Mouse (Mus musculus): Measurements from ENCODE around the gene Gm20388. TPM values are rescaled to one million over a fixed set of nuclear protein-coding genes. Genes with fewer than 3 reads are reported as not detected.
"Not testable (repeated sequence)": the region's sequence is repeated elsewhere in the genome, so short reads cannot be mapped to it uniquely, and the experiment has no call there.

Gm20388 gene
- polyA plus RNA-seq, 1 experiment from 2014 or later, result not detected

DNA sequence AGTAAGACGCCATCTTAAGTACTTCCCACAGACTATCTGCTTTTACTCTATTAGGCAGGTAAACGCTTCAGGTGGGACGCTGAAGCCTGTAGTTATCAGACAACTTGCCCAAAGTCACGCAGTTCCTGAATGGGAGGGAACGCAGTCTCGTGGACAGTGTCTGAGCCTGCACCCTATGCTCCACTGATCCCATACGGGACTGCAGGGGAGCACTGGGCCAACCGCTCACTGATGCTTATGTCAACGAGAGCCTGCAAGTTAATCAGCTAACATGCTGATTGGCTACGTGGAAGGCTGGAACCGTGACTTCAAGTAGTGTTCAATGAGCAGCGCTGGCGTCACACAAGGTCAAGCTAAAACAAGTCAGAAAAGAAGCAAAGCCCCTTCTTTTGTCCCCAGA is 4109.1 kb downstream of the Gm20388 start:
- ATAC-seq (ENCODE audit: extremely low read depth, insufficient number of reproducible peaks, low FRiP score, low TSS enrichment), result peak; percentile 23; the same call in 1 of the 2 replicates
- Histone ChIP-seq H3K36me3 (peaks cover 17% of the 10 kb centered on the region), H3K27ac (replicated peaks) (peak overlapping the region; percentile 90; the same call in 1 of the 2 replicates), H3K4me3 (peak overlapping the region; percentile 70), H3K4me1 (peaks cover 46% of the 10 kb centered on the region), H3K9me3 (no peaks in the 10 kb centered on the region), H3K27me3 (replicated peaks) (no peaks in the 10 kb centered on the region), H3K4me2 (peak overlapping the region; percentile 87), H3K9ac (peak overlapping the region; percentile 89)
- 19% methylated on average over 13 of the region's 13 CpGs for WGBS

DNA sequence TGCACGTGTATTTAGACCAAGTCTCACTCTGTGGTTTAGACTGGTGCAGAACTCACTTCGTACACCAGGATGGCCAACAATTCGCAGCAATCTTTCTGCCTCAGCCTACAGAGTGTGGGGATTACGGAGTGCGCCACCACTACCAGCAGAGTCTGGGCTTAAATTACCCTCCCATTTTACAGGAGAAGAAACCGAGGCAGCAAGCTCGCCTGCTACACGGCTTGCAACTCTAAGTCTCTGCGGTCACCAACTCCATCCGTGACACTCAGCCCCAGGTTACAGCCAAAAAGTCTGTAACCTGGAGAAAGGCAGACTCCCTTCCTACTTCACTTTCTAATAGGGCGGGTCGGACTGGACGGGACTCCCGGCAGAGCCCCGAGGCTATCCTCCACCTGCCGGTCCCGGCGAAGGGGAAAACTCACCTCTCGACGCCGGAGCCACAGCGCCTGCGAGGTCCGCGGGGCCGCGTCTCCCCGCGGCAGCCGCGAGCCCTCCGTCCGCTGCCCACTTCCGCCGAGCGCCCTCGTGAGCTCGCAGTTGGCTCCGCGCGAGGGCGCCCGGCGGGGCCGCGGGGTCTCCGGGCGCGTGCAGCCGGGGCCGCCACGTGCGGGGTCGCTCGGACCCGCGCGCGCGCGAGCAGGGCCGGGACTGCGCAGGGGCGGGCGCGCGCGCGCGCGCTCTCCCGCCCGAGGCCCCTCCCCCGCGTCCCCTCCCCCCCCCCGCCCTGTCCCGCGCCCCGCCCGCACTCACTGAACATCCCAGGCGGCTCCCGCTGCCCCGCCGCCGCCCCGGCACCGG is 4110.0 kb downstream of the Gm20388 start:
- peak overlapping the region; percentile 89 for H3K9ac ChIP-seq
- peak overlapping the region; percentile 90 for H3K27ac ChIP-seq (replicated peaks)
- H3K36me3 ChIP-seq, result peaks cover 26% of the 10 kb centered on the region
- H3K9me3 ChIP-seq, result no peaks in the 10 kb centered on the region
- no peaks in the 10 kb centered on the region for H3K27me3 ChIP-seq (replicated peaks)
- 1% methylated on average over 50 of the region's 87 CpGs for WGBS
- peak overlapping the region; percentile 87 for H3K4me2 ChIP-seq
- peak overlapping the region; percentile 70 for H3K4me3 ChIP-seq
- H3K4me1 ChIP-seq, result peaks cover 46% of the 10 kb centered on the region
- ATAC-seq (ENCODE audit: extremely low read depth, insufficient number of reproducible peaks, low FRiP score, low TSS enrichment), result peak; percentile 72

DNA sequence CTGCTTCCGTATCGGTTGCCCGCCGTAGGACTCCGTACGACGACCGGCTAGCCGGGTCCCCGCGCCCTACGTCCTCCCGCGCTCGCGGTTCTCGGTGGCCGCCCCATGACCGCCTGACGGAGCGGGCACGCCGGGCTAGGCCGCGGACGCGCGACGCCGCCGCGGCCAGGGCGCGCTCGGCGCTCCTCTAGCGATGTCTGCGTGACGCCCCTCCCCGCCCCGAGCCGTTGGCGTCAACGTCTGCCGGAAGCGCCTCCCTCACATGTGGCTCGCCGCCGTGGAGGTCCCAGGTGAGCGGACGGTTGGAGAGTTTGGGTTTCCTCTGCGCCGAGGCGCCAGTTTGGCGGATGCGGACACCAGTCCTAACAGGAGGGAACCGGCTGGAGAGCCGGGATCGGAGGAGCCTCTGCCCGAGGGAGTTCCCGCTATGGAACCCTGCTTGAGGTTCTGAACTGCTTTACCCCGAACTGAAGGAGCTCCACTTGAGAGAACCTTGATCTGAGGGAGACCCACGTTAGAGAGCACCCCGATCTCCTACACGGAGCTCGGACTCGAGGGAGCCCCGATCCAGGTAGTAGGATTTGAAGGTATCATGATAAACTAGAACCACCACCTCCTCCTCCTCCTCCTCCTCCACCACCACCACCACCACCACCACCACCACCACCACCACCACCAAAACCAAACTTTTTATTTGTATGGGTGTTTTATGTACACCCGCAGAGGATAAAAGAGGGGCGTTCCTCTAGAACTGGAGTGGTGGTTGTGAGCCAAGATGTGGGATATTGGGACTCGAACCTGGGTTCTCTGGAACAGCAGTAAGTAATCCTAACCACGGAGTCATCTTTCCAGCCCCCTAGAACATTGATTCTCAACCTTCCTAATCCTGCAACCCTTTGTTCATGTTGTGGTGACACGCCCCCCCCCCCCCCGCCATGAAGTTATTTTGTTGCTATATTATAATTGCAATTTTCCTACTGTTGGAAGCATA is 4110.9 kb downstream of the Gm20388 start, which contains the start of the genes Taf5l and Urb2:
TSS of gene Taf5l (minus strand) at position 161 of the 991 bp plus-strand sequence.
TSS of gene Urb2 (plus strand) at position 272 of the 991 bp plus-strand sequence.
- peak; percentile 83 for ATAC-seq (ENCODE audit: extremely low read depth, insufficient number of reproducible peaks, low FRiP score, low TSS enrichment)
- under 1% methylated on average over 71 of the region's 74 CpGs for WGBS

DNA sequence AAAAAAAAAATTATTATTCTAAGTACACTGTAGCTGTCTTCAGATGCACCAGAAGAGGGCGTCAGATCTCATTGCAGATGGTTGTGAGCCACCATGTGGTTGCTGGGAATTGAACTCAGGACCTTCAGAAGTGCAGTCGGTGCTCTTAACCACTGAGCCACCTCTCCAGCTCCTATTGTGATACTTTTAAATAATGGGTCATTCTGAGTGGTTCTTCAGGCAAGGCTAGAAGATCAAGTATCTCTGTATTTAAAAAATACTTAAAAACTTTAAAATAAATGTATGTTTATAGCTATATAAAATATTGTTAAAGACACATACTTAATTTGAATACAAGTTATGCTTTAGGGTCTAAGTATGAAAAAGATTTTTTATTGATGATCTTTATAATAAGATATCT is 4115.6 kb downstream of the Gm20388 start:
- not testable (repeated sequence) for H3K9ac ChIP-seq; ATAC-seq (ENCODE audit: extremely low read depth, insufficient number of reproducible peaks, low FRiP score, low TSS enrichment); H3K4me3 ChIP-seq; H3K4me2 ChIP-seq; H3K27ac ChIP-seq (replicated peaks); H3K9me3 ChIP-seq; H3K27me3 ChIP-seq (replicated peaks)
- peaks cover 79% of the 10 kb centered on the region for H3K36me3 ChIP-seq
- 80% methylated on average over 2 of the region's 2 CpGs for WGBS
- H3K4me1 ChIP-seq, result peaks cover 15% of the 10 kb centered on the region

More for the DNA sequence above, 4110.9 kb downstream of the Gm20388 start, which contains the start of the genes Taf5l and Urb2:
- Histone ChIP-seq H3K27ac (replicated peaks) (peak within 1 kb of the TSS; percentile 90), H3K9me3 (no peaks in the 10 kb centered on the region), H3K27me3 (replicated peaks) (no peaks in the 10 kb centered on the region), H3K36me3 (peaks cover 32% of the 10 kb centered on the region), H3K4me2 (peak within 1 kb of the TSS; percentile 87), H3K9ac (peak within 1 kb of the TSS; percentile 89), H3K4me1 (peaks cover 46% of the 10 kb centered on the region), H3K4me3 (peak within 1 kb of the TSS; percentile 70)

DNA sequence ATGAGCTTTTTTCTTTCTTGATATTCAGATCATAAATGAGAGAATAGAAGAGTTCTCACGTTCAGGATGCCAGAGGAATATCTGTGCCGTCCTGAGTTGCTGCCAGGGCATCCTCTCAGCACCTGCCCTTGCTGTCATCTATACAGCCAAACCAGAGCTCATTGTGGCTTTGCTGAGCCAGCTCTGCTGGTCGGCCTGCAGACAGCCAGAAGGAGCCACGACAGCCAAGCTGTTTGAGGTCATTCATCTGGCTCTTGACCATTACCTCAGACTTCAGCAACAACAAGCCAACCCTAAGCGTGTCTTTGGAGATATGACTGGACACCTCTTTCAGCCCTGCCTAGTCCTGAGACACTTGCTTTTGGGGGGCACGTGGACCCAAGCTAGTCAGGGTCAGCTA is 4117.2 kb downstream of the Gm20388 start:
- Histone ChIP-seq H3K4me2 (no peak overlapping the region), H3K36me3 (peaks cover 91% of the 10 kb centered on the region), H3K27me3 (replicated peaks) (no peaks in the 10 kb centered on the region), H3K4me1 (peaks cover 4% of the 10 kb centered on the region), H3K9me3 (no peaks in the 10 kb centered on the region), H3K9ac (no peak overlapping the region), H3K27ac (replicated peaks) (no peak overlapping the region), H3K4me3 (no peak overlapping the region)
- no peak for ATAC-seq (ENCODE audit: extremely low read depth, insufficient number of reproducible peaks, low FRiP score, low TSS enrichment)
- 84% methylated on average over 6 of the region's 6 CpGs for WGBS

DNA sequence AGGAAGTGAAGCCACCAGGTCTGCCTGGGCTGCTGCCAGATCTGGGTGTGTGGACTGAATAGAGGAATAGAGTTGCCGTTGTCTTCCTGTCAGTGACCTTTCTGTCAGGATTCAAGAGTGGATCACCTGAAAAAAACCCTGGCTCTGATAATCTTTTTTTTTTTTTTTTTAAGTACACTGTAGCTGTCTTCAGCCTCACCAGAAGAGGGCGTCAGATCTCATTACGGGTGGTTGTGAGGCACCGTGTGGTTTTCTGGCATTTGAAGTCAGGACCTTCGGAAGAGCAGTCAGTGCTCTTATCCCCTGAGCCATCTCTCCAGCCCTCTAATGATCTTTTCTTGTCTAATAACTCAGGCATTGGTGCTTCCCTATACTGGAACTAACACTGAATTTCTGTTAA is 4122.8 kb downstream of the Gm20388 start:
- ATAC-seq (ENCODE audit: extremely low read depth, insufficient number of reproducible peaks, low FRiP score, low TSS enrichment), result no peak
- H3K27me3 ChIP-seq (replicated peaks), result no peaks in the 10 kb centered on the region
- H3K9me3 ChIP-seq, result no peaks in the 10 kb centered on the region
- H3K27ac ChIP-seq (replicated peaks), result no peak overlapping the region
- H3K9ac ChIP-seq, result no peak overlapping the region
- H3K4me1 ChIP-seq, result no peaks in the 10 kb centered on the region
- no peak overlapping the region for H3K4me3 ChIP-seq
- no peak overlapping the region for H3K4me2 ChIP-seq
- WGBS, result 53% methylated on average over 5 of the region's 5 CpGs
- peaks cover 88% of the 10 kb centered on the region for H3K36me3 ChIP-seq

DNA sequence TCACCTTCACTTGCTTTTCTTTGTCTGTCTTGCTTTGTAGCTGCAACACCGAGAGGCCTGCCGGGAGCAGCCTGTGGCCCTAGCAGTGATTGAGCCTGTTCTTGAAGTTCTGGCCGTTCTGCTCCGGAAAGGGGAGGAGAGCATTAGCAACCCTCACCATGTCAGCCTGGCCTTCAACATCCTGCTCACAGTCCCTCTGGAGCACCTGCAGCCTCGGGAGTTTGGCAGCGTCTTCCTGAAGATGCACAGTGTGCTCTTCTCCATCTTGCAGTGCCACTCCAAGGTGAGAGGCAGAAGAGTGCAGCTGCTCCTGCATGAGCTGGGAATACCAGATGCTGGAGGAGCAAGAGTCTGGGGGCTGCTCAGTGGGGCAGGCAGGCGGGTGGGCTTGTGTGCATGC is 4127.5 kb downstream of the Gm20388 start:
- Histone ChIP-seq H3K4me3 (no peak overlapping the region), H3K27ac (replicated peaks) (no peak overlapping the region), H3K4me2 (no peak overlapping the region), H3K27me3 (replicated peaks) (no peaks in the 10 kb centered on the region), H3K4me1 (no peaks in the 10 kb centered on the region), H3K9ac (no peak overlapping the region), H3K36me3 (peaks cover 90% of the 10 kb centered on the region), H3K9me3 (no peaks in the 10 kb centered on the region)
- 85% methylated on average over 7 of the region's 7 CpGs for WGBS
- no peak for ATAC-seq (ENCODE audit: extremely low read depth, insufficient number of reproducible peaks, low FRiP score, low TSS enrichment)

DNA sequence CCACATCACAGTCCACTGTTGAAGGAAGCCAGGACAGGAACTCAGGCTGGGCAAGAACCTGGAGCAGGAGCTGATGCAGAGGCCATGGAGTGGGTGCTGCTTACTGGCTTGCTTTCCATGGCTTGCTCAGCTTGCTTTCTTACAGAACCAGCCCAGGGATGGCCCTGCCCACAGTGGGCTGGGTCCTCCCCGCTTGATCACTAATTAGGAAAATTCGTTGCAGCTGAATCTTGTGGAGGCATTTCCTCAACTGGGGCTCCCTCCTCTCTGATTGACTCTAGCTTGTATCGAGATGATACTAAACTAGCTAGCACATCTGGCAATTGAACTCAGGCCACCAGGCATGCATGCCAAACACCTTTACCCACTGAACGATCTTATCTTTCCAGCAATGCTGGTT is 4128.7 kb downstream of the Gm20388 start:
- ATAC-seq (ENCODE audit: extremely low read depth, insufficient number of reproducible peaks, low FRiP score, low TSS enrichment), result no peak
- no peak overlapping the region for H3K9ac ChIP-seq
- no peak overlapping the region for H3K4me3 ChIP-seq
- no peaks in the 10 kb centered on the region for H3K27me3 ChIP-seq (replicated peaks)
- no peak overlapping the region for H3K27ac ChIP-seq (replicated peaks)
- H3K4me1 ChIP-seq, result no peaks in the 10 kb centered on the region
- H3K36me3 ChIP-seq, result peaks cover 90% of the 10 kb centered on the region
- no peak overlapping the region for H3K4me2 ChIP-seq
- no peaks in the 10 kb centered on the region for H3K9me3 ChIP-seq
- 86% methylated on average over 4 of the region's 4 CpGs for WGBS

DNA sequence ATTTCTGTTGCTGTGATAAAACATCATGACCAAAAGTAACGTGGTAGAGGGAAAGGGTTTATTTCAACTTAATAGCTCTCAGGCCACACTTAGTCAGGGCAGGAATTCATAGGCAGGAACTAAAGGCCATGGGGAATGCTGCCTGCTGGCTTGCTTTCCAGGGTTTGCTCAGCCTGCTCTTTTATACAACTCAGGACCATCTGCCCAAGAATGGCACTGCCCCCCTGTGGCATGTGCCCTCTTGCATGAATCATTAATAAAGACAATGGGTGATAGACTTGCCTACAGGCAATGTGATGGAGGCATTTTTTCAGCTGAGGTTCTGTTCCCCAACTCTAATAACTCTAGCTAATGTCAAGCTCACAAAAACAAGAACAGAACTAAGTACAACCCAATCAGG is 4131.6 kb downstream of the Gm20388 start:
- 90% methylated on average over 1 of the region's 1 CpGs for WGBS
- Histone ChIP-seq H3K9me3 (no peaks in the 10 kb centered on the region), H3K27ac (replicated peaks) (no peak overlapping the region), H3K4me1 (no peaks in the 10 kb centered on the region), H3K4me3 (no peak overlapping the region), H3K9ac (no peak overlapping the region), H3K4me2 (no peak overlapping the region), H3K36me3 (peaks cover 88% of the 10 kb centered on the region), H3K27me3 (replicated peaks) (no peaks in the 10 kb centered on the region)
- ATAC-seq (ENCODE audit: extremely low read depth, insufficient number of reproducible peaks, low FRiP score, low TSS enrichment), result no peak

DNA sequence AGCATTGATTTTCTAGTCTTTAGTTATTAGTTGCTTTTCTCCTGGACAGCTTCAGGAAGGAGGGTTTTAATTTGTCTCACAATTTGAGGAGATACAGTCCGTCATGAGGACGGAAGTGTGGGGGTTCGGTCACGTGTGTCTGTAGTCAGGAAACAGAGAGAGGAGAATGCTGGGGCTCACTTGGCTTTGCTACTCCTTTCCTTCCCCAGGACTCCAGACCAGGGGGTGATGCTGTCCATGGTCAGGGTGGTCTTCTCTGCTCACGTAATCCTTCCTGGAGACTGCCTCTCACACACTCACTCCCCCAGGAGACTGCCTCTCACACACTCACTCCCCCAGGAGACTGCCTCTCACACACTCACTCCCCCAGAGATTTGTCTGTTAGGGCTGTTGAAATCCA is 4133.8 kb downstream of the Gm20388 start:
- peaks cover 82% of the 10 kb centered on the region for H3K36me3 ChIP-seq
- WGBS, result 88% methylated on average over 5 of the region's 5 CpGs
- H3K27me3 ChIP-seq (replicated peaks), result no peaks in the 10 kb centered on the region
- ATAC-seq (ENCODE audit: extremely low read depth, insufficient number of reproducible peaks, low FRiP score, low TSS enrichment), result no peak
- no peak overlapping the region for H3K27ac ChIP-seq (replicated peaks)
- no peak overlapping the region for H3K4me3 ChIP-seq
- H3K9me3 ChIP-seq, result no peaks in the 10 kb centered on the region
- H3K4me1 ChIP-seq, result no peaks in the 10 kb centered on the region
- no peak overlapping the region for H3K4me2 ChIP-seq
- H3K9ac ChIP-seq, result no peak overlapping the region

DNA sequence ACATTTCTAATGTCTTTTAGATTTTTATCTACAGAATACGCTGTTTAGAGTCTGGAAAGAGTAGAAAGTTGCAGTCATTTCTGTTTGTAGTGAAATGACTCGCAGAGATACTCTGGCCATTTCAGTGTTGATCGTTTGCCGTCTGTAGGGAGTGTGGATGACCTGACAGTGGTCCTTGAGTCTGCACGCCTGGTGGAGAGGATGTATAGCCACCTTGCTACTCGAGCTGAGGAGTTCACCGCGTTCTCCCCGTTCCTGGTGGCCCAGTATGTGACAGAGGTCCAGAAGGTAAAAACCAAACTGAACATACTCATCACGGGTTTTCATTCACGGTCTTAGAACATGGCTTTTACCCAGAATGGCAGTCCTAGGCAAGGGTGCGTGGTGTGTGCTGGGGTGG is 4134.3 kb downstream of the Gm20388 start:
- H3K9me3 ChIP-seq, result no peaks in the 10 kb centered on the region
- no peak overlapping the region for H3K9ac ChIP-seq
- no peak overlapping the region for H3K4me2 ChIP-seq
- no peak overlapping the region for H3K27ac ChIP-seq (replicated peaks)
- no peak for ATAC-seq (ENCODE audit: extremely low read depth, insufficient number of reproducible peaks, low FRiP score, low TSS enrichment)
- H3K36me3 ChIP-seq, result peaks cover 82% of the 10 kb centered on the region
- WGBS, result 88% methylated on average over 12 of the region's 12 CpGs
- no peaks in the 10 kb centered on the region for H3K4me1 ChIP-seq
- no peaks in the 10 kb centered on the region for H3K27me3 ChIP-seq (replicated peaks)
- no peak overlapping the region for H3K4me3 ChIP-seq

Data from heart, embryonic 13.5 days (tissue).